Mouse (Mus musculus) right cerebral cortex, postnatal 14 days (tissue): ENCODE results near the gene AC170998.1.
"Not testable (repeated sequence)": the region's sequence is repeated elsewhere in the genome, so short reads cannot be mapped to it uniquely, and the experiment has no call there.

Source experiments
- DNase-seq: peaks from one replicate; pipeline ENCODE4 v3.0.0; 2022

The AC170998.1 gene

DNA sequence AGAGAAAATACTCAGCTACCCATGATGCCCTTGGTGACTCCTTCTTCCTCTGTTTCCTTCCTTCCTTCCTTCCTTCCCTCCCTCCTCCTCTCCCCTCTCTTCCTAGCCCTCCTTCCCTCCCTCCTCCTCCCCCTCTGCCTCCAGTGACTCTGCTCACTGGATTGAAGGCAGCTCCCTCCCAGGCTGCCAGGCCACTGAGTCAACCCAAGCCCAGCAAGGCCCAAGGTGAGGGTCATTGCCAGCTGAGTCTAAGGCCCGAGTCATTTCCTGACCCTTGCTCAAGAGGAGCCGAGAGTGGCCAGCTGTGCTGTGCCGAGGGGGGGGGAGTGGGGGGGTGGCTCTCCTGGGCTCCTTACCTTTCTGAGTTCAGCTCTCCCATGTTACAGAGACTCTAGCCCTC is 40.3 kb downstream of the AC170998.1 start:
- DNase-seq = no peak

DNA sequence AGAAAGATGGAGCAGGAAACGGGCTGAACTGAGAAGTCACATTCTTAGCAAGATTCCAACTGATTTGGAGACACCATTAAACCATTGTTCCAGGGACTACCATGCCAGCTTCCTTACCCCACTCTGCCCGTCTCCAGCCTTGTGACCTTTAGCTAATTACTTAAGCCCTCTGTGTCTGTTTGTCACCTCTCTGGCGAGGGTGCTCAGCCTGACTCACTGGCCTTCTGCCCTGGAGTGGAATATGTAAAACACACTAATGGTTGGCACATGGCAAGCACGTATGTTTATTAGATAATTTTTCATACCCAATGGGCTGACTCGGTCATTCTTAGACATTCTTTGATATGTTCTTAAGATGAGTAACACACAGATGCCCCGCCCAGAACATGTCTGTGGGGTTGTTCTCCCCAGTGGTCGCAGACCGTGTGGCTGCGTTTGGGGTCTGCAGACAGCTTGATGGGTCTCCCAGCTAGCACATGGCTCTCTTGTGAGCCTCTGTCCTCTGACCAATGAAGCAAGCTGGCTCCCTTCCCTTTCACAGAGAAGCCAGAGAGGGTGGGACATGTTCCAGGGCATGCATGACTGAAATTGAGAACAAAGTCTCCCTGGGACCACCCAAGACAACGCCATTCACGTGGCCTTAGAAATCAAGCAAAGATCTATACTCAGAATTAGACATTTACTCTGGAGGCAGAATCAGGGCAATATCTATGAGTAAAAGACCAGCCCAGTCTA is 41.1 kb downstream of the AC170998.1 start:
- no peak for DNase-seq

DNA sequence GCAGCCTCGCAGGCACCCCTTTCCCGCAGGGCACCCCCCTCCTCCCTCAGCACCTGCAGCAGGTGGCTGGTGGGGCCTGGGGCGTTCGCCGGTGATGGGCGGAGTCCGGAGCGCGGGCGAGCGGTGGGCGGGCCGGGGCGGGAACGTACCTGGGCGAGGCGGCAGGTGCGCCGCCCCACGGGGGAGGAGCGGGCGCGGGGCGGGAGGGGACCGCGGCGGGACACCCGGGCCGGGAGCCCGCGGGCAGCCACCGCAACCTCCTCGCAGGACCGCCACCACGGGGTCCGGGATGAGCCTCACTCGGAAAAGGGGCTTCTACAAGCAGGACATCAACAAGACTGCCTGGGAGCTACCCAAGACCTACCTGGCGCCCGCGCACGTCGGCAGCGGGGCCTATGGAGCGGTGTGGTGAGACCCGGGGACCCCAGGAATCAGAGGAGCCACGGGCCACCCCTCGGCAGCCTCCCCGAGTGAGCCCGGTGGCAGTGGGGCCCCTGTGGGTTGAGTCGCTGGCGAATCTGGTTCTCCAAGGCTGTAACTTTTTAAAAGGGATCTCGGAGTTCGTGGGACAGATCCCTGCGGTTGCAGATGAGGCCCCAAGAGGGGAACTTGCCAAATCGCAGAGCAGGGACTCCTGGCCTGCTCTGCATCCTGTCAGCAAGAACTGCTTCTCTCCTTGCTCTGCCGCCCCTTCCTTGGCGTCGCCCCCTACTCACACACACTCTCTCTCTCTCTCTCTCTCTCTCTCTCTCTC is 43.4 kb downstream of the AC170998.1 start, which contains the start of gene Mapk13:
Gene Mapk13 (plus strand): TSS at position 177 of the 754 bp plus-strand sequence.
- no peak for DNase-seq

DNA sequence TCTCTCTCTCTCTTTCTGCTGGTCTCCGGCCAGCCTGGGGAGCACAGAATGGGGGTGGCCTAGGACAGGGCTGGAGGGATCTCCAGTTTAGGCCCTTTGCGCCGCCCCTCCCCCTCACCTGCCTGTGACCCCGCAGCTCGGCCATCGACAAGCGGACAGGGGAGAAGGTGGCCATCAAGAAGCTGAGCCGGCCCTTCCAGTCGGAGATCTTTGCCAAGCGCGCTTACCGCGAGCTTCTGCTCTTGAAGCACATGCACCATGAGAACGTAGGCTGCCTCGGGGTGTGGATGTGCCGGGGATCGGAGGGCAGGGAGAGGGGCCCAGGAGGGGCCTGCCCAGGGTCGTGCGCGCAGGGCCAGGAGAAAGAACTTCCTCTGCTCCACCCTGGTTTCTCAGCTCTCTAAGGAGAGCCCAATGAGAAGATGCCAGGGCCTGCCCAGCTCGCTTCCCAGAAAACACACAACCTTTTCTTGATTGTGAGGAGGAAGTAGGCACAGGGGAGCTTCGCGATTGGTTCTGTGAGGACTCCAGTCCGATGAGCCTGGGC is 44.1 kb downstream of the AC170998.1 start:
- no peak for DNase-seq

DNA sequence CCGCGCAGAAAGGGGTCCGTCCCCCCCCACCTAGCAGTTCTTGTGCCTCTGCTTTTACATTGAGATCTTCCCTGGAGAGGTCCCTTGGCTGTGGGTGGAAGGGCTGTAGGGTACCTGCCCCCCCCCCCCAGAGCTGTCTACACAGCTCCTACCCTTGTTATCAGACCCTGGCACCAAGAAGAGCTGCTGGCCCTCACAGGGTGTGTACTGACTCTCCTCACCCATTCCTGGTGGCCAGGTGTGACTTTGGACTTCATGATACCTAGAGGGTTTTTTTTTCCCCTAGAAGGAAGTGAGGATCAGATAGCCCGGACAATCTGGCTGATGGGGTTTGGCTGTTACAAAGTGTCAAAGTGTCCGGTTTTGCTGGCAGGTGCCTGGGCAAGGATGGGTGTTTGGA is 45.4 kb downstream of the AC170998.1 start:
- DNase-seq = no peak

DNA sequence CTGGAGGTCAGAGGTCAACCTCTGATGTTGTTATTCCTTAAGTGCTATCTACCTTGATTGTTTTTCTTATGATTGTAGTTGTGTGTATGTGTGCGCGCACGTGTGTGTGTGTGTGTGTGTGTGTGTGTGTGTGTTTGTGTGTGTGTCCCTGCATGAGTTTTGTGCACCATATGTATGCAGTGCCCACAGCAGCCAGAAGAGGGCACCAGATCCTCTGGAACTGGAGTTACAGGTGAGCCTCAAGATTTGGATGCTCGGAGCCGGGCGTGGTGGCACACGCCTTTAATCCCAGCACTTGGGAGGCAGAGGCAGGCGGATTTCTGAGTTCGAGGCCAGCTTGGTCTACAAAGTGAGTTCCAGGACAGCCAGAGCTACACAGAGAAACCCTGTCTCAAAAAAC is 48.4 kb downstream of the AC170998.1 start:
- DNase-seq = not testable (repeated sequence)

DNA sequence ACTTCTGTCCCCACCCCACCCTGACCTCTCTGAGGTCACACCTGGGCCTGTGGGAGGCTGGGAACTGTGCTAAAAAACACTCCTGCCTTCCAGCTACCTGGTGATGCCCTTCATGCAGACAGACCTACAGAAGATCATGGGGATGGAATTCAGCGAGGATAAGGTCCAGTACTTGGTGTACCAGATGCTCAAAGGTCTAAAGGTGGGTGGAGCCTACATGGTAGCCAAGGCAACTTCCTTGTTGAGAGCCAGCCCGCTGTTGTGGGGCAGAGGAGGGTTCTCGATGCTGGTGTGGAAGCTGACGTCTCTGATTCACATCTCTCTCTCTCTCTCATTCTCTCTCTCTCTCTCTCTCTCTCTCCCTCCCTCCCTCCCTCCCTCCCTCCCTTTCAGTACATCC is 49.3 kb downstream of the AC170998.1 start:
- no peak for DNase-seq
